Mouse (Mus musculus) cerebellum, adult 11 months (tissue): ENCODE results near the gene Pik3c2g.

ENCODE experiments used
- DNase-seq: peaks from one replicate; pipeline ENCODE4 v3.0.0; 2022

Gene Pik3c2g

GRCm38 (mm10) chr6:139586892-139587291 lies at the start of gene Pik3c2g:
Gene Pik3c2g, plus strand, starts transcription at chr6:139587221.
- DNase-seq: no peak

- DNase-seq: no peak
These were observed 48.6 kb upstream of the Pik3c2g start for GRCm38 (mm10) chr6:139538469-139538868.

- no peak for DNase-seq
These were observed 31.4 kb upstream of the Pik3c2g start for GRCm38 (mm10) chr6:139555537-139556179.

GRCm38 (mm10) chr6:139569211-139569610 lies 17.8 kb upstream of the Pik3c2g start:
- DNase-seq: no peak

GRCm38 (mm10) chr6:139575854-139576253 lies 11.2 kb upstream of the Pik3c2g start:
- no peak for DNase-seq

- no peak for DNase-seq
These were observed 10.6 kb upstream of the Pik3c2g start for GRCm38 (mm10) chr6:139576261-139577014.

GRCm38 (mm10) chr6:139577026-139577861 lies 9.8 kb upstream of the Pik3c2g start:
- DNase-seq: no peak

- no peak for DNase-seq
These were observed 457 bp downstream of the Pik3c2g start for GRCm38 (mm10) chr6:139587478-139587877.

- no peak for DNase-seq
These were observed 1.4 kb downstream of the Pik3c2g start for GRCm38 (mm10) chr6:139588409-139588808.

- DNase-seq: peak; percentile 9
These were observed 2.3 kb downstream of the Pik3c2g start for GRCm38 (mm10) chr6:139589291-139589690.

GRCm38 (mm10) chr6:139589854-139590253 lies 2.8 kb downstream of the Pik3c2g start:
- no peak for DNase-seq

GRCm38 (mm10) chr6:139592081-139592480 lies 5.1 kb downstream of the Pik3c2g start:
- no peak for DNase-seq

- no peak for DNase-seq
These were observed 9.4 kb downstream of the Pik3c2g start for GRCm38 (mm10) chr6:139596433-139596832.

- no peak for DNase-seq
These were observed 12.2 kb downstream of the Pik3c2g start for GRCm38 (mm10) chr6:139599216-139599615.

GRCm38 (mm10) chr6:139618774-139619173 lies 31.8 kb downstream of the Pik3c2g start:
- DNase-seq: no peak

- no peak for DNase-seq
These were observed 37.7 kb downstream of the Pik3c2g start for GRCm38 (mm10) chr6:139624756-139625155.

- no peak for DNase-seq
These were observed 47.5 kb downstream of the Pik3c2g start for GRCm38 (mm10) chr6:139634561-139634960.

GRCm38 (mm10) chr6:139655399-139655798 lies 68.4 kb downstream of the Pik3c2g start:
- DNase-seq: no peak

GRCm38 (mm10) chr6:139662462-139662861 lies 75.4 kb downstream of the Pik3c2g start:
- DNase-seq: no peak

- no peak for DNase-seq
These were observed 131.5 kb downstream of the Pik3c2g start for GRCm38 (mm10) chr6:139718416-139718984.

GRCm38 (mm10) chr6:139719639-139720221 lies 132.7 kb downstream of the Pik3c2g start:
- DNase-seq: no peak

- DNase-seq: no peak
These were observed 148.9 kb downstream of the Pik3c2g start for GRCm38 (mm10) chr6:139735708-139736626.
